Mouse (Mus musculus): ENCODE results near the gene Rbfox3.

- peak; percentile 39 for TF ChIP-seq CTCF (conservative IDR thresholded peaks at IDR 0.05; ENCODE audit: low read length)
- no peak for TF ChIP-seq POU5F1 (IDR thresholded peaks at IDR 0.05; ENCODE audit: borderline replicate concordance, low read length)
- no peak for TF ChIP-seq NANOG (IDR thresholded peaks at IDR 0.05; ENCODE audit: borderline replicate concordance, low read length)
These were observed 170.1 kb downstream of the Rbfox3 start for GRCm38 (mm10) chr11:118741262-118741661.
